Mouse (Mus musculus): Measurements from ENCODE around the gene Prkaca.

The Prkaca gene

DNA sequence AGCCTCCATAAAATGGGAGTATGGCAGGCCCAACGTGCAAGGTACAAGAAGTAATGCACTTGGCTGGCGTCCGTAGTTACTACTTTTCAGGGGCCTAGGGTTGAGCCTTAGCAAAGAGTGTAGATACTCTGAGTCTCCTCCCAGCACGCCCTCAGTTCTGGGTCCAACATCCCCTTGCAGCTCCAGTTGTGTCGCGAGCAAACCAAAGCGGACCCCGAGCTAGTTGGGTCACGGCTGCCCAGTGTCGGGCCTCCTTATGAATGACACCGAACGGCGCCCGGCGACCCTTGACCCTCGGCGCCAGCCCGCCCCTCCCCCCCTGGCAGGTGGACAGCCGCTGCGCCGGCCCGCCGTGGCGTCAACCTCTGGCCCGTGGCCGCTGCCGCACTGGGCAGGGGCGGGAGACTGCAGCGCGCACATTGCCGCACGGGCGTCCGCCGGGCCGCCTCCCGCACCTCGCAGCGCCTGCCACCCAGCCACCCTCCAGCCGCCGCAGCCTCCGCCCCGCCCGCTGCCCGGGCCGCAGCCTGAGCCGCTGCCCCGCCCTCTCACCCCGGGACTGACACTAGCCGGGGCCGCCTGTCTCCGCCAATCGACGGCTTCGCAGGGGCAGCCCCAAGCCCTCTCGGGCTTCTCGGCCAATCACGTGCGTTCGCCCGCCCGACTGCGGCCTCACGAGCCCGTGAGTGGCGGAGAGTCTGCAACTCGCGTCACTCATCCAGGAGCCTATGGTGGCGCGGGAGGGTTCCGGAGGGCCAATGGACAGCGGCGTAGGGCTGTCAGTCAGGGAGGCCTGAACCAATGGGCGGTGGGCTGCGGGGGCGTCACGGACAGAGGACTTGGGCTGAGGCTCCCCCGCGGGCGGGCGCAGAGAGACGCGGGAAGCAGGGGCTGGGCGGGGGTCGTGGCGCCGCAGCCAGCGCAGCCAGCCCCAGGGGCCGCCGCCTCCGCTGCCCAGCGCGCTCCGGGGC, at the start of gene Prkaca:
Prkaca (plus strand) TSS at position 844 of the 971 bp plus-strand sequence.
- peak; percentile 98 for DNase-seq

- DNase-seq, result no peak
These were observed 48.2 kb upstream of the Prkaca start for GRCm38 (mm10) chr8:83924585-83924984.

- DNase-seq, result no peak
These were observed 46.5 kb upstream of the Prkaca start for GRCm38 (mm10) chr8:83926266-83926665.

- peak; percentile 5 for DNase-seq
These were observed 38.6 kb upstream of the Prkaca start for GRCm38 (mm10) chr8:83934222-83934621.

DNA sequence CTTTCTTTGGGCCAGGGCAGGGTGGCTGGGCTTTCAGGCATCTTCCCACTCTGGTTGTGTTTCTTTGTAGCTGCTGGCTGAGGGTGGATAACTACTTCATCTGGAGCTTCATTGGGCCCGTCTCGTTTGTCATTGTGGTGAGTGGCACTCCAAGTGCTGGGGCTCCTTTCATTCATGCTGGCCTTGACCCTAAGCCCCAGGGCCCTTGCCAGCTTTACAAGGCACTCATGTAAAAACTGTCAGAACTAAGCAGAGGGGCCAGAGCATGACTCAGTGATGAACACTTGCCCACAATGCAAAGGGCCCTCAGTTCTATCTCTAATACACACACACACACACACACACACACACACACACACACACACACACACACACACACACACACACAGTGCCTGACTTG, 37.8 kb upstream of the Prkaca start:
- DNase-seq, result peak; percentile 1

- peak; percentile 1 for DNase-seq
These were observed 37.4 kb upstream of the Prkaca start for GRCm38 (mm10) chr8:83935435-83935834.

DNA sequence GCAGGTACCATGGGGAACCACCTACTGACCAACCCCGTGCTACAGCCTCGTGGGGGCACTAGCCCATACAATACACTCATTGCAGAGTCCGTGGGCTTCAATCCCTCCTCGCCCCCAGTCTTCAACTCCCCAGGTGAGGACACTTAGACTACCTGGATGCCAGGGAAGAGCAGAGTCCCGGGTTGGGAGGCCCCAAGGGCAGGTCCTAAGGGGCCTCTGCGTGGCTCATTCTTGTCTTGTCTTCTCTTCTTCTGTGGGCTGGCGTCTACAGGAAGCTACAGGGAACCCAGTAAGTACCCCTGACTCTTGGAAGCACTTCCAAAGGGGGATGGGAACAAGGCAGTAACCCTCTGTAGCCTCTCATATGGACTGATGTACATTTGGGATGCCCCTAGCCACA, 35.1 kb upstream of the Prkaca start:
- no peak for DNase-seq

- DNase-seq, result no peak
These were observed 34.5 kb upstream of the Prkaca start for GRCm38 (mm10) chr8:83938330-83938729.

- peak; percentile 25 for DNase-seq
These were observed 31.6 kb upstream of the Prkaca start for GRCm38 (mm10) chr8:83941066-83941677.

DNA sequence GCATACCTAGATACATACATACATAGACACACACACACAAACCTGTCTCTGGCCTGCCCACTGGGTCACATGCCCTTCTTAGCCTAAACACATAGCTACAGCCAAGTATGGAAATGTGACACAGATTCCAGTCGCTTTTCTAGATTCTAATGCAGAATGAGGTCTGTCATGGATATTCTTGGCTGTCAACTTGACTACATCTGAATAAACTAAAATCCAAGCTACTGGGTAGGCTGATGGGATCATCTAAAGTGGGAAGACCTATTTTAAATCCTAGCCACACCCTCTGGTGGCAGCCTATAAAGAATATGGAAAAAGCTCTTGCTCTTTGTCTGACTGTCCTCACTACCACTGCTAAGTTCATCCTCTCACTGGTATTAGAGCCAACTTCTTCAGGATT, 30.3 kb upstream of the Prkaca start:
- DNase-seq, result peak; percentile 3

- no peak for DNase-seq
These were observed 27.3 kb upstream of the Prkaca start for GRCm38 (mm10) chr8:83945540-83945939.

DNA sequence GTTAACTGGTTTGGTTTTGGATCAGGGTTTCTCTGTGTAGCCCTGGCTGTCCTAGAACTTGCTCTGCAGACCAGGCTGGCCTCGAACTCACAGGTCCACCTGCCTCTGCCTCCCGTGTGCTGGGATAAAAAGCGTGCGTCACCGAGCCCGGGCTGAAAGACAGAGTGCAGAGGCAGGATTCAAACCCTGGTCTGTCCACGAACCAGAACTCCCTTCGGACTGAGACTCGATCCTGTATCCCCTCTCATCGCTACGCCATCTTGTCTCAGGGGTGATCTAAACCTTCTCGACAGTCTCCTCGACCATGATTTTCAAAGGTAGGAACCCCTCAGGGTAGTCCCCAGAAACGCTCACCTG, 18.1 kb upstream of the Prkaca start:
- no peak for DNase-seq

- DNase-seq, result peak; percentile 98
These were observed 17.5 kb upstream of the Prkaca start, which contains the start of the genes Gm10644 and Asf1b for GRCm38 (mm10) chr8:83955106-83955957. Gene Gm10644 (minus strand): TSS chr8:83955205. Gene Asf1b (plus strand): TSS chr8:83955507.

GRCm38 (mm10) chr8:83955958-83956218, 16.9 kb upstream of the Prkaca start:
- no peak for DNase-seq

DNA sequence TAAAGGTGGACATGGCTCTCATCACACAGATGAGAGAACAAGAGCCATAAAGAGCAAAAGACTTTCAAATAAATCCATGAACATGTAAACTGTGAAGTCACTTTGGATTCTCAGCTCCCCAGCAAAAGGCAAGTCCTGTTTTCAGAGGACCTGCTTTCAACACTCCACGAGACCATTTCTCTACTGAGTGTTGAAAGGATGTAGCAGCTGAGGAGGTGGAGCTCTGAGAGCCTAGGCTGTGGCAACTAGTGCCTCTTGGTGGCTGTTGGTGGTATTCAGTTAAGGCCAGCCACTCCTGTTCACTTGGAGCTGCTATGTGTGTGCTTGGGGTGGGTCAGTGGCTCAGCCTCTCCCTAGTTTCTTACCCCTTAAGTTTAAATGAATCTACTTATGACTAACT, 16.0 kb upstream of the Prkaca start:
- DNase-seq, result no peak

DNA sequence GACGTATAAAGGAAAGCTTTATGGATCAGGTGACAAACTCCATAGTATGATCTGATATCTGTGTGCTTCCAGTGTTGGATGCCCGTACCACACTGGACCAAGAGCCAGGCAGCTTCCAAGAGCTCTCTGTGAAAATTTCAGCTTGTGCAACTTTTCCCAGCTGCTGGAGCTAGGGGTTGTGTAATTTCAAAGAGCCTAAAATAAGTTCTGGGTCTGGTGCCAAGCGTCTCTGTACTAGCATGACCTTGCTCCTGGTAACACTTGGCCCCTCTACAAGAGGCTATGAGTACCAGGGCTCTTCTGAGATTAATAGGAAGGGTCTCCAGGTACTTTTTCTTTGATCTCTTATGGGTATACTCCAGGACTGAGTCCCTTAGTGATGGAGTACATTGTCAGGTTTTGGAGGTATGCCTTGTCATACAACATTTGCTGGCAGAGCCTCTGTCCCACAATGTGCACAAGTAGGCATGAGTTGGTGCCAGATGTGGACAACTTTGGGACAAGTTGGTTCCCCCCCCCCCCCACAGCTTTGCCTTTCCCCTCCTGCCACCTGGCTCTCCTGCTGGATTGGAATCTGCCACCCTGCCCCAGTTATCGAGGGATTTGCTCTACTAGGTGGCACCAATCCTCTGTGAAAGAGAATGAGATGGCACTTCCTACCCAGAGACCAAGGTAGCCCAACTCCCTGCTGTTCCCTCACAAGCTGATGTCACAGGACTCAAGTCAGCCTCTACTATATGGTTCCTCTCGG, 8.6 kb upstream of the Prkaca start:
- DNase-seq, result no peak

DNA sequence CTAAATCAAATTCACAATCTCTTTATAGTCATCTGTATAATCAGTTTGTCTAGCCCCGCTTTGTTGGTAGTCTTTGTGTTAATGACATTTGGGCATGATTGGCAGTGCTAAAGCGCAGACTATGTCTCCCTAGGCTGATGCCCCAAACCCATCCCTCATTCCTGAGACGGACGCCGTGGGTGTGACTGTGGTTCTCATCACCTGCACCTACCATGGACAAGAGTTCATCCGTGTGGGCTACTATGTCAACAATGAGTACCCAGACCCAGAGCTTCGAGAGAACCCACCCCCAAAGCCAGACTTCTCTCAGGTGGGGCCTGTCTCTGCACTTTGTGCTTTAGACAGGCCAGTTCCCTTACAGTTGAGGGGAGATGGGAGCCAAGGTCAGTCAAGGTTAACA, 5.1 kb upstream of the Prkaca start:
- DNase-seq, result no peak

DNA sequence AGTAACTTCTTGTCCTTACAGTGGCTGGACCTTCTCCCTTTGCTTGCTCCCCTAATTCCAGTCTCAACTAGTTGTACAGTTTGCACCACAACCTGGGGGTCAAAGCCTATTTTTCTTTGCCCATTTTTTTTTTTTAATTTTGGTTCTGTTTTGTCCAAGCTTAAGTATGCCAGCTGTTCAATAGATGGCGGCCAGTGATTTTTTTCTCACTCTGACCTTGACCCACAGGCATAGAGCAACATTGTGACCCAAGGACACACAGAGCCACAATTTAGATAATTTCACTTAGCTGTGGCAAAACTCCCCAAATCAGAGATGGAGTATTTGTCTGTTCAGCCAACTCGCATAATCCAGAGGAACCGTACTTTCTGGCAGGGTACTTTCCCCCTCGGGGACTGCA, 1.7 kb upstream of the Prkaca start:
- no peak for DNase-seq

DNA sequence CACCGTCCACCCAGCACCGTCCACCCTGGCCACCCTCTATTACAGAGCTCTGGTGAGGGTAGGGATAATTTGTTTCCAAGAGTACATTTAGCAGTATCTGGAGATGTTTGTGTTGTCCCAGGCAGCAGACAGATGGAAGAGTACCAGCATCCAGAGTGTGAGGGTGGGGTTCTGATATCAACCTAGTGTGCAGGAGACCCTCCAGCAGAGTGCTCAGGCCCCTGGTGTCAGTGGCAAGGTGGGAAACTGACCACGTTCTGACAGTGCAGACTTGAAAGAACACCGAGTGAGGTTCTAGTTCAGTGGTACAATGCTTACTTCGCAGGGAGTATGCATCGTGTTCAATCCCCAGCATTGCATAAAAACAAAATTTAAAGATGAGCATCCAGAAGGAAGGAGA, 1.1 kb upstream of the Prkaca start:
- DNase-seq, result no peak

DNA sequence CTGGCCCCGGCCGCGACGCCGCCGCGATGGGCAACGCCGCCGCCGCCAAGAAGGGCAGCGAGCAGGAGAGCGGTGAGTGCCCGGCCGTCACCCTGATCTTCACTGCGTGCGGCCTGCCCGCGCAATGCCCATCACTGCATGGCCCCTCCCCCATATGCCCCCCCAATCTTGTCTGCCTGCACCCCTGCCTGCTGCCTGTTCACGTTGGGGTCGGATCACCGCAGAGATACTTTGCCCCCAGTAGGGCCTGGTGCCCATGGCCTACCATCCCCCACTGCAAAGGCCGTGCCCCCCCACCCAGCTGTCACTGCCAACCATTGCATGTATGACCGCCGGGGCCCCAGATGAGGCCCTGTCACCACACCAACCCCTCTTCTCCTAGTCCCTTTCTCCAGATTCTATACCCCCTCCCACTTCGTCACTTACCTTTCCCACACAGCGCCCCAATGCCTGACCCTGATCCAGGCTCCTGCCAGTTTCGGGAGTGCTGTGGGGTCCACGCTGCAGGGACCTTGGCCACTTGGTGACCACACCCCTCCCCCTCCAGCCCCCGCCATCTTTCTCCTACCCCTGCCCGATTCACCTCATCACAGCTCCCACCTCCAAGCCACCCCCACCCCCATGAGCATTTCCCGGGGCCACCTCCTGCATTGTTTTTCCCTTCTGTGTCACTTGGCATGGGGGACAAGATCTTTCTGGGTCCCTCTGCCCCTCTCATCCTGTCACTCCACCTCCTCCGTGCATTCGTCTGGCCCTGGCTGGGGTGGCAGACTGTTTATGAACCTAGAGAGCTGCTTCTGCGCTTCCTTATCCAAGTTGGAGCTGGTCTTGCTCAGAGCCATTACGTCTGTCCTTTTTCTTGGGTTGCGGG, 603 bp downstream of the Prkaca start:
- peak; percentile 39 for DNase-seq

DNA sequence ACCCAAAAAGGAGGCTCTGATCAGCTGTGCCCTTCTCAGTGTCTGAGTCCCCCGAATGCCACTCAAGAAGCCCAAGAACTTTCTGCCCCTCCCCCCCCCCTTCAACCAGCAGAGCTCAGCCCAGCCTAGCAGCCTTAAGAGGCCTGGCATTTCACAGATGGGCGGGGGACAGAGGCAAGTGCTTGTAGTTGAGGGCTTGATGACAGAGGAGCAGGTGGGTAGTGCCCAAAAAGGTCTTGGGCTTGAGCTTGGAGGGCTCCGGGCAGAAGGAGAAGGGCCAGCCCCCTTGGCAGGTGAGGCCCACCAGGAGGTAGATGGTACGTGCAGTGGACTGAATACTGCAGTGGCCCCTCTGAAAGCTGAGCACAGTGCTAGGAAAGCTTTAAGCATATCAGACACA, 1.7 kb downstream of the Prkaca start:
- DNase-seq, result no peak

All from right cerebral cortex, postnatal 4 days (tissue).